Mouse (Mus musculus) limb, embryonic 12.5 days (tissue): ENCODE results near the gene Psapl1. TPM values are rescaled to one million over a fixed set of nuclear protein-coding genes. Genes with fewer than 3 reads are reported as not detected.
A peak's percentile ranks its signal among the peaks of the same experiment; 100 is the strongest.

Experiments
- ATAC-seq: fragments of 200-750 bp; cut with Nextera tagmentation; 2 replicates; pipeline ENCODE4 v1.8.0; 2017; ENCODE audit warnings: low read depth, moderate TSS enrichment; ENCODE audit not compliant: insufficient number of reproducible peaks, insufficient read depth, low FRiP score, low TSS enrichment
- H3K27ac ChIP-seq: fragments of 300-500 bp; sonication (generic); 2 replicates; pipeline ENCODE4 v1.5.1; 2016; ENCODE audit warnings: mild to moderate bottlenecking, moderate library complexity
- H3K27me3 ChIP-seq: fragments of 300-500 bp; sonication (generic); 2 replicates; pipeline ENCODE4 v1.6.1; 2016; ENCODE audit warnings: mild to moderate bottlenecking, moderate library complexity
- H3K36me3 ChIP-seq: fragments of 300-500 bp; sonication (generic); 2 replicates; pipeline ENCODE4 v1.6.1; 2016; ENCODE audit warnings: mild to moderate bottlenecking, moderate library complexity
- H3K4me1 ChIP-seq: fragments of 300-500 bp; sonication (generic); replicated peaks from 2 replicates; pipeline ENCODE4 v1.6.1; 2016
- H3K4me2 ChIP-seq: fragments of 300-500 bp; sonication (generic); 2 replicates; pipeline ENCODE4 v1.6.1; 2016; ENCODE audit warnings: mild to moderate bottlenecking, moderate library complexity
- H3K4me3 ChIP-seq: fragments of 300-500 bp; sonication (generic); replicated peaks from 2 replicates; pipeline ENCODE4 v1.5.1; 2016; ENCODE audit warnings: mild to moderate bottlenecking
- H3K9ac ChIP-seq: fragments of 300-500 bp; sonication (generic); replicated peaks from 2 replicates; pipeline ENCODE4 v1.6.1; 2016; ENCODE audit warnings: mild to moderate bottlenecking, moderate library complexity
- H3K9me3 ChIP-seq: fragments of 300-500 bp; sonication (generic); 2 replicates; pipeline ENCODE4 v1.6.1; 2016; ENCODE audit warnings: mild to moderate bottlenecking, moderate library complexity
- WGBS: fragments of 180-500 bp; shearing (Covaris S2); methylation state at CpG from one replicate; pipeline ENCODE4 v1.1.7; 2016; 5-methylcytosine and 5-hydroxymethylcytosine counted together
- polyA plus RNA-seq: library from polyadenylated mRNA; unstranded; fragments of >200 nt; fragmentation: Nextera tagmentation; extraction: Ambion mirVana; gene quantifications from 2 replicates; pipeline ENCODE4 v1.2.1, GENCODE M21; 2016

Gene Psapl1
- 0.15 TPM in 1 of 2 replicates, not detected in the other for polyA plus RNA-seq

DNA sequence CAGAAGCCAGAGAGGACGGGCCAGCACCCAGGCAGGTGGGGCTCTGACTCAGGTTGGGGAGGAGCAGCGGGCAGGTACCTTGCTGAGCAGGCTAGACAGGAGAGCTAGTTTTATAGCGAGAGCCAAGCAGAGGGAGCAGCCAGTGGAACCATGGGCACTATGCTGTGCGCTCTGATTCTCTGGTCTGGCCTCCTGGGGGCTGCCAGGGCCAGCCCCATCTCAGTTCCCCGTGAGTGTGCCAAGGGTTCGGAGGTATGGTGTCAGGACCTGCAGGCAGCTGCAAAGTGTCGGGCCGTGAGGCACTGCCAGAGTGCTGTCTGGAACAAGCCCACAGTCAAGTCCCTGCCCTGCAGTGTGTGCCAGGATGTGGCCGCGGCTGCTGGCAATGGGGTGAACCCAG, at the start of gene Psapl1:
Psapl1 (plus strand) TSS at position 106 of the 400 bp plus-strand sequence.
- Histone ChIP-seq H3K9ac (no peak within 1 kb of the TSS), H3K27ac (no peak within 1 kb of the TSS), H3K4me3 (no peak within 1 kb of the TSS), H3K36me3 (no peaks in the 10 kb centered on the region), H3K4me1 (no peaks in the 10 kb centered on the region), H3K27me3 (no peaks in the 10 kb centered on the region), H3K4me2 (no peak within 1 kb of the TSS), H3K9me3 (no peaks in the 10 kb centered on the region)
- no peak for ATAC-seq
- WGBS = 84% methylated on average over 10 of the region's 10 CpGs

DNA sequence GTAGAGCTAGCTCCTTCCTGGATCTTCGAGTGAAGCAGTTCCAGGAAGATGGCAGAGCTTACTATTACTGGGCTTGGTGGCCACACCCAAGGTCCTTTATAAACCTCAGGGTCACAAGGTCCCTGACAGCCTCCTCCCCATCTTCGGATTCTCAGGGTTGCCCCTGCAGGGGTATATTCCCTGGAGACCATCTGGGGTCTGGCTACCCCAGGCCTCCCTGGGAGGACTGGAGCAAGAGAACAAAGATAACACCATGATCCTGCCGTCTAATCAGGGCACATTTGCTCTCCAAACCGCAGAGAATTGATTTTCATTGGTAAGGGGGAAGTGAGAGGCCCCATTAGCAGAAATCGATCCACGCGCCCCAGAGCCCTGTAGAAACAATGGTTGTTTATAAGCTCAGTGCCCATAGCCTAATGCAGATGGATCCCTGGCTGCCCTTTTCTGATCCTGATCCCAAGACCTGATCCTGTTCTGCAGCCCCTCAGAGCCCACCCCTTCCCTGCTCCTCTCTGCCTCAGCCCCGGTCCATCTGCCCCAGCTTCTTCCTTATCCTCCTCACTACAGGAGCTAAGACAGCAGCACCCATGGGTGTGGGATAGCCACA, 48.8 kb upstream of the Psapl1 start:
- ATAC-seq = no peak
- Histone ChIP-seq H3K27me3 (no peaks in the 10 kb centered on the region), H3K27ac (no peak overlapping the region), H3K4me2 (no peak overlapping the region), H3K9ac (no peak overlapping the region), H3K4me1 (peaks cover 33% of the 10 kb centered on the region), H3K9me3 (no peaks in the 10 kb centered on the region), H3K36me3 (no peaks in the 10 kb centered on the region), H3K4me3 (no peak overlapping the region)
- WGBS = 65% methylated on average over 8 of the region's 8 CpGs

DNA sequence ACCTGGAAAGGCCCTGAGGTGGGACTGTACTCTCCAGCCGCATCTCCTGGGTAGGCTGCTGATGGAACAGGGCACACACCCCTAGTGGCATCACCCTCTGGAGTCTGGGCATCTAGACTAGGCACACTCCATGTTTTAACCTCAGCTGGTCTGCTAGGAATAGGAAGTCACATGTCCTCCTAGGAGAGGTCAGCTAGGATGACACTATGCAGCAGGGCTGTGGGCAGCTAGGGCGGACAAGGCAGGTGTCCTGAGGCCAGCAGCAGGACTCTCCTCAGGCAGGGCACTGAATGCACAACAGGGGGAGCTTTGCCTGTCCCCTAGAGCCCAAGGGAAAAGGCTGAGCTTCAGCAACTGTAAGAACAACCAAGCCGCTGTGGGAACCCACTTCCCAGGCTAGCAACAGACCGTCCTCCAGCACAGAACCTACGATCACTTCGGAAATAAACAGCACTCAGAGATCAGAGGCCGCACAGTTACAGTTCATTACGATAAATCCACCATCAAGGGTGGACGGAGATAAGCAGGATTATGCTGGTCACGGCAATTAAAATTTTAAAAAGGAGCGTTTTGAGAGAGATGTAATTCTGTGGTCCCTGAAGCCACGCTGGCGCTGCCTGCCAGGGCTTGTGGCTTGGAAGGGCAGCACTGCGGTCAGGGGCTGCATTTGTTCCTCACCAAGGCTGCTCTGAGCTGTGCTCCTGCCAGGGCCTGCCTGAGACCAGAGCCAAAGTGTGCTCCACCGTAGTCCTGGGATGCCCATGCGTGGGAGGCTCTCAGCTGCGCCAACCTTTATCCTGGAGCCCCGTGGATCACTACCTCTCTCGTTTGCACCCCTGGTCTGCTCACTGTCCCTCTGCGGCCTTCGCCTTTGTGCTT, 38.2 kb upstream of the Psapl1 start:
- Histone ChIP-seq H3K4me2 (no peak overlapping the region), H3K4me3 (no peak overlapping the region), H3K4me1 (peaks cover 25% of the 10 kb centered on the region), H3K36me3 (no peaks in the 10 kb centered on the region), H3K27ac (no peak overlapping the region), H3K27me3 (no peaks in the 10 kb centered on the region), H3K9ac (no peak overlapping the region), H3K9me3 (no peaks in the 10 kb centered on the region)
- no peak for ATAC-seq
- 79% methylated on average over 21 of the region's 21 CpGs for WGBS

DNA sequence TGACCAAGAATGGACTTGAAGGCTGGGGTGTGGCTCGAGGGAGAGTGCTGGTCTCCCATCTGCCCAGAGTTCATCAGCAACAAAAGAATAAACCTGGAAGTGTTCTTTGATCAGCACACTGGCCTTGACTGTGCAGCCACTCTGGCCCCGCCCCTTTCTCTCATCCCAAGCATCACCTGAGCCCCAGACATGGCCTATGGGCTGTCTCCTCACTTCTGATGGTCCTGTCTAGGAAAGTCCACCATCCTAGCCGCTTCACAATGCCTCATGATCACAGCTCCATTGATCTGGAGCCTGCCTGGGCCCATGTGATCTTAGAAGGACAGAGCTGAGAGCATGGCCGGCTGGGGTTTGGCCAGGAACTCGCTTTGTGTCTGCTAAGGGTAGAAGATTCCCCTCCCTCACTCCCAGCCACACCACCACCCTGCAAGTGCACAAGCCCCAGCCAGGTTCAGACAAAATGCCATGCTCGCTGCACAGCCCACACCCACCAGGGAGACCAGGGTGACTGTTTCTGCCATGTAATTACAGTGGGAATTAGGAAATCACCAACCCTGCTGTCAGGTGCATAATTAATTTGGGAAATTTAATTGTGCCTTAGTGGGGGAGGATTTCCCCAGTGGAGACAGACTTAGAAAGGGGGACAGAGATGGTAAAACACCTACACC, 37.3 kb upstream of the Psapl1 start:
- ATAC-seq = no peak
- Histone ChIP-seq H3K27ac (no peak overlapping the region), H3K4me1 (peaks cover 19% of the 10 kb centered on the region), H3K9ac (no peak overlapping the region), H3K4me3 (no peak overlapping the region), H3K36me3 (no peaks in the 10 kb centered on the region), H3K4me2 (no peak overlapping the region), H3K27me3 (no peaks in the 10 kb centered on the region), H3K9me3 (no peaks in the 10 kb centered on the region)
- 76% methylated on average over 6 of the region's 6 CpGs for WGBS

DNA sequence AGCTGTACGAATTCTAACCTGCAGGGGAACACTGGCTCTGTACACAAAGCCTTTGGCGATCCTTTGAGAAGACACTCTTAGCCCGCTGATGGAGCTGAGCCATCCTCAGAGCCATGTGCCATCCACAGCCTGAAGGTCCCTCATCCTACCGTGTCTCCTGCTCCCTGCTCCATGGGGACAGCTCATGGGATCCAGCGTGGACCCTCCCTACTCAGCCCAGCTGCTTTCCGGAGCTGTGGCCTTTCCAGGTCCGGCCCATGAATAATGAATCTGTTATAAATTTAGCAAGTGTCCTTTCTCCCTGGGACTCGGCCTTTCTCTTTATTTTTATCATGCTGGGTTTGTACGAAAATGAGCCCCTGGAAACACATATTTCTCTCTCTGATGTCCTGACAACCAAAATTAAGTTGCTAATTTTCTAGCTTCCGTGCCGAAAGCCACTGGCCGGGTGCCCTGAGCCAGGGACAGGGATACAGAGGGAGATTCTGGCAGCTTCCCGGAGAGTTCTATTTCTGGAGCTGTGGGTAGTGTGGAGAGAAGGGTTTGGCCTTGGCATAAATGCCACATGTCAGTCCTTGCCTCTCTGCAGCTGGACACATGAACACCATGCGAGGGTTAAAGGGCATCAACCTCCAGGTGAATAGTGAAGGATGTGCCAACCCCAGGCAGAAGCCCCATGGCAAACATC, 34.7 kb upstream of the Psapl1 start:
- H3K4me3 ChIP-seq = no peak overlapping the region
- H3K9ac ChIP-seq = no peak overlapping the region
- peaks cover 3% of the 10 kb centered on the region for H3K4me1 ChIP-seq
- no peaks in the 10 kb centered on the region for H3K27me3 ChIP-seq
- no peak overlapping the region for H3K4me2 ChIP-seq
- no peaks in the 10 kb centered on the region for H3K36me3 ChIP-seq
- 82% methylated on average over 14 of the region's 14 CpGs for WGBS
- ATAC-seq = no peak
- H3K27ac ChIP-seq = no peak overlapping the region
- H3K9me3 ChIP-seq = no peaks in the 10 kb centered on the region

DNA sequence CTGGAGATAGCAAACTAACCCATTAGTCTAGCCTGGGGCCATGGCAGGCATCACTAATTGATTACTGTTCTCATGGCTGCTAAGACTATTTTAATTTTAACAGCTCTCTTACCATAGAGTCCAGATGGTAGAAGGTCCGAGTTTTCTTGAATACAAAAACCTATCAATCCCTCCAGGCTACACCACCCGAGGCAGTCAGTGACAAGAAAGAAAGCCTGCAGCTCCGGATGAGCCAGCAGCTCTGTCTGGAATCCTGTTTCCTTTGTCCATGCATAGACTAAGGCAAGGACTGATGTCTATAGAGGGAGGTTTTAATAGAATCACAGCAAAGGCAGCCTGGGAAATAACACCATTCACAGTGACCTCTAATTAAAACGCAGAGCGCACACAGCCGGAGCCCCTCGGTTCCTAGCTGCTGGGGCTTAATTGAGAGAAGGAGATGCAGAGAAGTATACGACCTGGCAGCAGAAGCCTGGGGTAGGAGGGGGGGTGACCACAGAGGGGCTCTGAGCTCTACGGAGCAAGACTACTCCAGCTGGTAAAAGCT, 29.2 kb upstream of the Psapl1 start:
- H3K9ac ChIP-seq = no peak overlapping the region
- no peak overlapping the region for H3K4me3 ChIP-seq
- no peaks in the 10 kb centered on the region for H3K9me3 ChIP-seq
- peak overlapping the region; percentile 22 for H3K4me2 ChIP-seq
- ATAC-seq = peak; percentile 72; the same call in 1 of the 2 replicates
- peak overlapping the region; percentile 64 for H3K27ac ChIP-seq
- H3K4me1 ChIP-seq = peaks cover 26% of the 10 kb centered on the region
- WGBS = 21% methylated on average over 9 of the region's 9 CpGs
- H3K27me3 ChIP-seq = no peaks in the 10 kb centered on the region
- no peaks in the 10 kb centered on the region for H3K36me3 ChIP-seq

DNA sequence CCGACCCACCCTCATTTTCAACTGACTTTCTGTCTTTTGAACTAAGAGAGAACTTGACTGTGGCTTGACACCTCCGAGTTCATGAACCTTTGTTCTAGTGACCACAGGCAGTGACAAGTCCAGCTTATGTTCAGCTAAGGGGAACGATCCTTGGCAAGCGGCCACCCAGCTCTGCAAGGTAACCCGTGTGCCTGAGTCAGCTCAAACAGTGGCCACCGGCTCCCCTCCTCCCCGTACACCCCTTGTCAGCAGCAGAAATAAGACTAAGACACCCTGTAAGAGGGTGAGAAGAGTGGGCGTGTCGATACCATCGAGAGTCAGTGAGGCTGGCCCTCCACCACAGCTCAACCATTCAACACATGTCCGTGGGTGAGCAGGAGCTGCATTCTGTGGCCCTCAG, 27.4 kb upstream of the Psapl1 start:
- H3K36me3 ChIP-seq = no peaks in the 10 kb centered on the region
- 89% methylated on average over 11 of the region's 11 CpGs for WGBS
- H3K4me2 ChIP-seq = no peak overlapping the region
- H3K9ac ChIP-seq = no peak overlapping the region
- no peak overlapping the region for H3K27ac ChIP-seq
- no peaks in the 10 kb centered on the region for H3K27me3 ChIP-seq
- ATAC-seq = no peak
- H3K9me3 ChIP-seq = no peaks in the 10 kb centered on the region
- peaks cover 23% of the 10 kb centered on the region for H3K4me1 ChIP-seq
- no peak overlapping the region for H3K4me3 ChIP-seq

DNA sequence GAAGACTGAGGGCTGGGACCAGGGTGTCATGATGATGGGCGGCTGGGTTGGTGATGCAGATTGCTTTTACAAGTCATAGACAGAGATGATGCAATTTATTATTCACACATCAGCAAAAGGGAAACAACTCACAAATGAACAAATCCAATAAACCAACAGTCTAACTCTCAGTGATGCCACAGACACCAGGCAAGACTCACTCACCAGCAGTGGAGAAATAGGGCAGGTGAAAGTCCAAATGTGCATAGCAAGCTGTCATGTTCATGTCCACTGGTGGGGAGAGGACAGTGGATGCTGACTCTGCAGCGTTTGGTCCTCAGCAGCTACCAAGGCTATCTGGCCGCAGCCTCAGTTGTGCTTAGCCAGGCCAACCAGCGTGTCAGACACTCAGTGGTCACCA, 26.9 kb upstream of the Psapl1 start:
- Histone ChIP-seq H3K36me3 (no peaks in the 10 kb centered on the region), H3K4me1 (peaks cover 23% of the 10 kb centered on the region), H3K9me3 (no peaks in the 10 kb centered on the region), H3K9ac (no peak overlapping the region), H3K27ac (no peak overlapping the region), H3K4me2 (no peak overlapping the region), H3K4me3 (no peak overlapping the region), H3K27me3 (no peaks in the 10 kb centered on the region)
- 89% methylated on average over 4 of the region's 4 CpGs for WGBS
- ATAC-seq = no peak

DNA sequence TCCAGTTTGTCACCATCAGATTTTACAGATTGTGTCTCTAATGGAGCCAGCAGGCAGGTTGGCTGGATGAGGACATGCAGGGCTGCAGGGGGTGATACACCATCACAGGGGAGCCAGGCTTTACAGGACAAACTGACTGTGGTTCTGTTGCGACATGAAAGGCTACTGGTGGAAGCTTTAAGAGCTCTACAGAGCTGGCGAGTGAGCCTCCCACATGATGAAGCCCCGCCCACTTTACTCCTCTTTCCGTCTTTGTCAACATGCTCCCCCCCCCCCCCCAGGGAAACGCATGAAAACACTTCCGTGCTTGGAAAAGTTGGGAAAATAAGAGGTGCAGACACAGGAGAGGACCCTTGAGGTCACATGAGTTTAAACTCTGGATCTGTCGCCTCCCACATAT, 25.6 kb upstream of the Psapl1 start:
- H3K27me3 ChIP-seq = no peaks in the 10 kb centered on the region
- ATAC-seq = no peak
- H3K9me3 ChIP-seq = no peaks in the 10 kb centered on the region
- H3K4me2 ChIP-seq = no peak overlapping the region
- H3K4me1 ChIP-seq = peaks cover 23% of the 10 kb centered on the region
- 64% methylated on average over 7 of the region's 7 CpGs for WGBS
- no peak overlapping the region for H3K4me3 ChIP-seq
- no peak overlapping the region for H3K27ac ChIP-seq
- no peaks in the 10 kb centered on the region for H3K36me3 ChIP-seq
- no peak overlapping the region for H3K9ac ChIP-seq

DNA sequence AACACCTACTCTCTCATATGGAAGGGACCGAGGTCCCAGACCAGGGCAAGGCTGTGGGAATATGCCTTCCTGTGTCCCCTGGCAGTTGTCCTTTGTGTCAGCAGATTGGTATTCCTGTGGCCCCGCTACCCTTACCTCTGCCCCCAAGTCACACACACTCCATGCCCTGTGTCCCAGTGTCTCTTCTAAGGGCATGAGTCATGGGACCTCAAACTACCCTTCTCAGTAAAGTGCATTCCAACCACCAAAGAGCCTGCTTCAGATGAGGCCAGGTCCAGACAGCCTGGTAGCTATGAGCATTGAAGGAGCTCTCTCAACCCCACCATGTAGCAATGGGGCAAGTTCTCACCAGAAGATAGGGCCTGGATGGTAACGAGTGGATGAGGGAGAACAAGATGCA, 25.0 kb upstream of the Psapl1 start:
- ATAC-seq = no peak
- H3K4me3 ChIP-seq = no peak overlapping the region
- WGBS = 99% methylated on average over 3 of the region's 3 CpGs

DNA sequence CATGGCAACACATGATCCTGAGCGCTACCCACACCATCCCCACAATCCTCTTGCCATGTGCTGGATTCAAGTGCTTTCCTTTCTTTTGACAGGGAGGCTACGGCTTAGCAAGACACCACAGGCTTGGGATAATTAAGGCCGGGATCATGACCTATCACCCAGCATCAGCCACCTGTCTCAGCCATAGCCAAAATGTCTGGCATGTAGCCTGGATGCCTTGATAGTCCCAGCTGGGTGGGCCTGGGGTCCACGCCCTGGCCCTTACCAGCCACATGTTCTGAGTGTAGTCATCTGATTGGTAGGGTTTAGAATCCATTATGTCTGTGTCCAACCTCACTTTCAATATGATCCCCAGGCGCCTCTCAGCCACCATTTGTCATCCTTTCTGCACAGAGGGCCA, 24.1 kb upstream of the Psapl1 start:
- no peak overlapping the region for H3K27ac ChIP-seq
- no peaks in the 10 kb centered on the region for H3K9me3 ChIP-seq
- no peaks in the 10 kb centered on the region for H3K36me3 ChIP-seq
- H3K27me3 ChIP-seq = no peaks in the 10 kb centered on the region
- ATAC-seq = no peak
- 81% methylated on average over 5 of the region's 5 CpGs for WGBS
- H3K9ac ChIP-seq = no peak overlapping the region
- H3K4me2 ChIP-seq = no peak overlapping the region
- no peak overlapping the region for H3K4me3 ChIP-seq
- H3K4me1 ChIP-seq = peaks cover 17% of the 10 kb centered on the region

More for the DNA sequence above, 25.0 kb upstream of the Psapl1 start:
- Histone ChIP-seq H3K27ac (no peak overlapping the region), H3K4me2 (no peak overlapping the region), H3K4me1 (peaks cover 23% of the 10 kb centered on the region), H3K9ac (no peak overlapping the region), H3K36me3 (no peaks in the 10 kb centered on the region), H3K27me3 (no peaks in the 10 kb centered on the region), H3K9me3 (no peaks in the 10 kb centered on the region)
